Mouse (Mus musculus) 3T3-L1 (cell line): ENCODE measurements at regions not wholly inside any gene's neighbourhood (a gene's known extent, or its start where the extent isn't known, plus 50 kb on each side); places are given as distances from the start of the nearest gene placed in this dataset.

ENCODE experiments used
- DNase-seq: peaks from one replicate; pipeline ENCODE4 v3.0.0-alpha.2; 2015; ENCODE audit warnings: low read depth, low spot score

GRCm38 (mm10) chr9:33766235-33766634 is 719.5 kb upstream of the Kirrel3 start:
- DNase-seq, result no peak

- no peak for DNase-seq
Observed at GRCm38 (mm10) chr9:33769811-33770210, 715.9 kb upstream of the Kirrel3 start.

GRCm38 (mm10) chr9:33774178-33774577 is 711.5 kb upstream of the Kirrel3 start:
- no peak for DNase-seq

GRCm38 (mm10) chr9:33790617-33791016 is 695.1 kb upstream of the Kirrel3 start:
- no peak for DNase-seq

GRCm38 (mm10) chr9:33800250-33800649 is 685.4 kb upstream of the Kirrel3 start:
- DNase-seq, result no peak

- DNase-seq, result no peak
Observed at GRCm38 (mm10) chr9:33800763-33801162, 684.9 kb upstream of the Kirrel3 start.

- no peak for DNase-seq
Observed at GRCm38 (mm10) chr9:33814739-33815368, 670.8 kb upstream of the Kirrel3 start.

GRCm38 (mm10) chr9:33822574-33823394 is 662.9 kb upstream of the Kirrel3 start:
- no peak for DNase-seq

GRCm38 (mm10) chr9:33826116-33826515 is 659.6 kb upstream of the Kirrel3 start:
- DNase-seq, result no peak

GRCm38 (mm10) chr9:33827409-33827808 is 658.3 kb upstream of the Kirrel3 start:
- no peak for DNase-seq

GRCm38 (mm10) chr9:33837666-33838380 is 647.9 kb upstream of the Kirrel3 start:
- no peak for DNase-seq

GRCm38 (mm10) chr9:33849623-33850022 is 636.1 kb upstream of the Kirrel3 start:
- no peak for DNase-seq

GRCm38 (mm10) chr9:33850024-33850423 is 635.7 kb upstream of the Kirrel3 start:
- DNase-seq, result peak; percentile 53

- DNase-seq, result peak; percentile 79
Observed at GRCm38 (mm10) chr9:33850993-33851392, 634.7 kb upstream of the Kirrel3 start.

- peak; percentile 65 for DNase-seq
Observed at GRCm38 (mm10) chr9:33856169-33856568, 629.5 kb upstream of the Kirrel3 start.

GRCm38 (mm10) chr9:33858511-33858910 is 627.2 kb upstream of the Kirrel3 start:
- peak; percentile 70 for DNase-seq

- DNase-seq, result no peak
Observed at GRCm38 (mm10) chr9:33868666-33869065, 617.0 kb upstream of the Kirrel3 start.

GRCm38 (mm10) chr9:33887279-33887678 is 598.4 kb upstream of the Kirrel3 start:
- DNase-seq, result no peak

GRCm38 (mm10) chr9:33892001-33892400 is 593.7 kb upstream of the Kirrel3 start:
- peak; percentile 74 for DNase-seq

GRCm38 (mm10) chr9:33901313-33902076 is 584.2 kb upstream of the Kirrel3 start:
- peak; percentile 65 for DNase-seq

- DNase-seq, result no peak
Observed at GRCm38 (mm10) chr9:33903991-33904570, 581.6 kb upstream of the Kirrel3 start.
